Mouse (Mus musculus): ENCODE results near the gene Lmo7.

- TF ChIP-seq CTCF (IDR thresholded peaks at IDR 0.05; ENCODE audit: extremely low read depth, insufficient read length, insufficient replicate concordance, low read depth, low read length) = no peak
- TF ChIP-seq POLR2A (IDR thresholded peaks at IDR 0.05; ENCODE audit: low read depth, low read length) = no peak
Measured at GRCm38 (mm10) chr14:101714414-101714813, 15.3 kb upstream of the Lmo7 start.
